Mouse (Mus musculus): Measurements from ENCODE around the gene 4931414P19Rik.

The 4931414P19Rik gene

GRCm38 (mm10) chr14:54553975-54554769 lies 51.6 kb downstream of the 4931414P19Rik start, which contains the start of gene Haus4:
Gene Haus4, minus strand, starts transcription at chr14:54554616.
- intact Hi-C loops (cut with DNase I), result no loop called here

GRCm38 (mm10) chr14:54553454-54553974 lies 52.3 kb downstream of the 4931414P19Rik start:
- intact Hi-C loops (cut with DNase I), result no loop called here

GRCm38 (mm10) chr14:54544703-54545102 lies 61.1 kb downstream of the 4931414P19Rik start:
- intact Hi-C loops (cut with DNase I), result no loop called here

DNA sequence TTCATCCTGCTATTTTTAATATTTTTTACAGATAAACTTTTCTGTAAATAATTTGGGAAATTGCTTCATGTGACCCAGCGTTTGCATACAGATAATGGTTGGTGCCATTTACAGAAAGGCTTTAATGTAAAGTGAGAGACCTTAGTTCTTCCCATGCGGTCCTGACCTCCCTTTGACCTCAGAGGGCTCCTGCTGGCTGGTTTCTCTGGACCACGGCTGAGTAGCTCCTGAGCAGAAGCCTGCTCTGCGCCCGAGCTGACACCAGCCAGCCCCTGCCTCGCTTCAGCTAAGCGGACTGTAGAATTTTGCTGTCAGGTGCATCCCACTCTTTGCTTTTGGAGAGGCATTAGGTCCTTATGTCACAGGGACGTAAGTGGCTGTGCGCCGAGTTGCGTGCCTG lies 65.0 kb downstream of the 4931414P19Rik start:
- intact Hi-C loops (cut with DNase I), result no loop called here

DNA sequence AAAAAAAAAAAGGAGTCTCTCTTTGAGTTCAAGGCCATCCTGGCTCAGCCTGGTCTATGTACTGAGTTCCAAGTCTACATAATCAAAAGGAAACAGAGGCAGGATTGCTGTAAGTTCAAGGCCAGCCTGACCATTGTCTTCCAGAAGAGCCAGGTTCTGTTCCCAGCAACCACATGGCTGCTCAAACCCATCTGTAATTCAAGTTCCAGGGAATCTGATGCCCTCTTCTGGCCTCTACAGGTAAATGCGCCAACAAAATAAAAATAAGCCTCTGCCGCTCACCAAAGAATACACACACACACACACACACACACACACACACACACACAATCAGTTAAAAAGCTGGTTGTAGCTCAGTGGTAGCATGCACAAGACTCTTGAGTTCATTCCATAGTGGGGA lies 67.2 kb downstream of the 4931414P19Rik start:
- intact Hi-C loops (cut with DNase I), result no loop called here

Small RNAs within 50 kb of the gene (microRNA-seq; reads per million reads assigned to microRNA genes)
- gene Mir686 (0 reads per million in 2 experiments), gene Mir6948 (0 to 0.34 reads per million in 2 experiments)

Measured in adrenal gland (tissue).